Mouse (Mus musculus) liver, adult 2 months (tissue): ENCODE data around the gene Elane. TPM values are rescaled to one million over a fixed set of nuclear protein-coding genes. Genes with fewer than 3 reads are reported as not detected.

Source experiments
- DNase-seq: peaks from one replicate; pipeline ENCODE4 v3.0.0-alpha.2; 2011; ENCODE audit warnings: low read depth, low spot score; ENCODE audit errors: extremely low read depth
- H3K27ac ChIP-seq: fragments of 200-500 bp; replicated peaks from 2 replicates; pipeline ENCODE4 v1.5.1; 2012; ENCODE audit warnings: low read depth, mild to moderate bottlenecking, control low read depth, inconsistent platforms, low read length; ENCODE audit not compliant: insufficient read depth
- H3K27me3 ChIP-seq: fragments of 200-500 bp; 2 replicates; pipeline ENCODE4 v1.6.1; 2012; ENCODE audit warnings: mild to moderate bottlenecking, moderate library complexity, low read length, inconsistent platforms; ENCODE audit not compliant: control insufficient read depth, insufficient read depth
- H3K36me3 ChIP-seq: fragments of 200-500 bp; 2 replicates; pipeline ENCODE4 v1.6.1; 2012; ENCODE audit warnings: low read length, inconsistent platforms; ENCODE audit not compliant: control insufficient read depth, insufficient read depth
- H3K4me1 ChIP-seq: fragments of 200-500 bp; 2 replicates; pipeline ENCODE4 v1.6.1; 2011; ENCODE audit warnings: low read length; ENCODE audit not compliant: control insufficient read depth, insufficient read depth
- H3K4me3 ChIP-seq: fragments of 200-500 bp; 2 replicates; pipeline ENCODE4 v1.5.1; 2011; ENCODE audit warnings: low read depth, mild to moderate bottlenecking, control low read depth, low read length, moderate library complexity; ENCODE audit not compliant: insufficient read depth
- H3K79me2 ChIP-seq: fragments of 200-500 bp; 2 replicates; pipeline ENCODE4 v1.6.1; 2012; ENCODE audit warnings: inconsistent platforms, mild to moderate bottlenecking, low read length, moderate library complexity; ENCODE audit not compliant: control insufficient read depth, insufficient read depth
- H3K9ac ChIP-seq: fragments of 200-500 bp; 2 replicates; pipeline ENCODE4 v1.6.1; 2012; ENCODE audit warnings: low read depth, mild to moderate bottlenecking, control low read depth, inconsistent platforms, low read length
- CTCF ChIP-seq: fragments of 200-500 bp; IDR thresholded peaks from 2 replicates; pipeline ENCODE4 v1.5.1; 2011; ENCODE audit warnings: low read depth, low read length, control low read depth
- POLR2A ChIP-seq: fragments of 200-500 bp; IDR thresholded peaks from 2 replicates; pipeline ENCODE4 v1.6.1; 2011; ENCODE audit warnings: low read length, control low read depth; ENCODE audit not compliant: insufficient read depth; ENCODE audit errors: extremely low read depth
- WGBS: fragments of 180-500 bp; shearing (Covaris S2); methylation state at CpG from one replicate; pipeline ENCODE4 v1.1.7; 2018; 5-methylcytosine and 5-hydroxymethylcytosine counted together
- polyA plus RNA-seq: library from polyadenylated mRNA; depleted of rRNA; stranded (reverse); fragments of >200 nt; gene quantifications from 2 replicates; pipeline ENCODE4 v1.2.3, GENCODE M21; 2012
- total RNA-seq: library from RNA; depleted of rRNA; stranded (reverse); fragments of >200 nt; gene quantifications from 2 replicates; pipeline ENCODE4 v1.2.3, GENCODE M21; 2014

Gene Elane
- total and polyA plus RNA-seq, 2 experiments, result 0.12 TPM; not detected in 1

GRCm38 (mm10) chr10:79860079-79860911, 25.8 kb upstream of the Elane start:
- TF ChIP-seq CTCF, result no peak
- Histone ChIP-seq H3K9ac (no peak overlapping the region), H3K36me3 (peaks cover 25% of the 10 kb centered on the region), H3K4me3 (no peak overlapping the region), H3K27me3 (no peaks in the 10 kb centered on the region), H3K27ac (no peak overlapping the region), H3K4me1 (peaks cover 22% of the 10 kb centered on the region), H3K79me2 (peaks cover 37% of the 10 kb centered on the region)
- 95% methylated on average over 26 of the region's 26 CpGs for WGBS
- no peak for DNase-seq

- H3K36me3 ChIP-seq, result peaks cover 25% of the 10 kb centered on the region
- H3K9ac ChIP-seq, result no peak overlapping the region
- H3K27ac ChIP-seq, result no peak overlapping the region
- TF ChIP-seq POLR2A, result no peak
- no peak for TF ChIP-seq CTCF
- peaks cover 19% of the 10 kb centered on the region for H3K4me1 ChIP-seq
- no peak overlapping the region for H3K4me3 ChIP-seq
- 75% methylated on average over 25 of the region's 25 CpGs for WGBS
- no peaks in the 10 kb centered on the region for H3K27me3 ChIP-seq
- no peak for DNase-seq
- peaks cover 28% of the 10 kb centered on the region for H3K79me2 ChIP-seq
Measured at GRCm38 (mm10) chr10:79861230-79862048, 24.6 kb upstream of the Elane start.

- no peak for TF ChIP-seq CTCF
- TF ChIP-seq POLR2A, result no peak
- Histone ChIP-seq H3K36me3 (peaks cover 25% of the 10 kb centered on the region), H3K27me3 (no peaks in the 10 kb centered on the region), H3K9ac (no peak overlapping the region), H3K4me1 (peaks cover 11% of the 10 kb centered on the region), H3K4me3 (no peak overlapping the region), H3K79me2 (peaks cover 21% of the 10 kb centered on the region), H3K27ac (no peak overlapping the region)
- DNase-seq, result no peak
- WGBS, result 90% methylated on average over 23 of the region's 23 CpGs
Measured at GRCm38 (mm10) chr10:79862049-79862788, 23.8 kb upstream of the Elane start.

- TF ChIP-seq CTCF (no peak), POLR2A (no peak)
Measured at GRCm38 (mm10) chr10:79862925-79863324, 23.1 kb upstream of the Elane start.

GRCm38 (mm10) chr10:79864351-79865188, 21.5 kb upstream of the Elane start:
- H3K27me3 ChIP-seq, result no peaks in the 10 kb centered on the region
- peaks cover 21% of the 10 kb centered on the region for H3K36me3 ChIP-seq
- no peak overlapping the region for H3K9ac ChIP-seq
- WGBS, result 60% methylated on average over 10 of the region's 10 CpGs
- DNase-seq, result peak; percentile 45
- TF ChIP-seq POLR2A (no peak), CTCF (no peak)
- no peaks in the 10 kb centered on the region; the same call in 1 of the 2 replicates for H3K4me1 ChIP-seq
- peaks cover 6% of the 10 kb centered on the region; the same call in 1 of the 2 replicates for H3K79me2 ChIP-seq
- no peak overlapping the region for H3K27ac ChIP-seq
- H3K4me3 ChIP-seq, result no peak overlapping the region

More at GRCm38 (mm10) chr10:79862925-79863324, 23.1 kb upstream of the Elane start:
- Histone ChIP-seq H3K4me1 (peaks cover 5% of the 10 kb centered on the region), H3K27me3 (no peaks in the 10 kb centered on the region), H3K36me3 (peaks cover 25% of the 10 kb centered on the region), H3K79me2 (peaks cover 14% of the 10 kb centered on the region; the same call in 1 of the 2 replicates), H3K27ac (no peak overlapping the region), H3K4me3 (no peak overlapping the region), H3K9ac (no peak overlapping the region)
- DNase-seq, result no peak
- WGBS, result 79% methylated on average over 10 of the region's 10 CpGs
